Mouse (Mus musculus) Patski (cell line): Measurements from ENCODE around the gene Disc1. TPM values are rescaled to one million over a fixed set of nuclear protein-coding genes. Genes with fewer than 3 reads are reported as not detected.

Source experiments
- ATAC-seq: fragments of 100-300 bp; one replicate; pipeline ENCODE4 v1.8.0; 2021
- CTCF ChIA-PET: fragments of 350-600 bp; sonication (Branson Sonifier 250); formaldehyde crosslinking; loops from one replicate; lab custom pipeline; 2022; ENCODE audit warnings: inconsistent platforms; lab: Charles Lee
- POLR2A ChIA-PET: fragments of 350-600 bp; sonication (Branson Sonifier 250); formaldehyde crosslinking; loops from one replicate; lab custom pipeline; 2022; ENCODE audit warnings: antibody characterized with exemption, inconsistent platforms; lab: Charles Lee
- DNase-seq: peaks from one replicate; pipeline ENCODE4 v3.0.0-alpha.2; 2011; ENCODE audit warnings: low read depth, low spot score
- H3K27me3 ChIP-seq: fragments of 371-371 bp; one replicate; pipeline ENCODE4 v1.5.1; 2021
- CTCF ChIP-seq: fragments of 100-300 bp; IDR thresholded peaks from one replicate; pipeline ENCODE4 v1.5.1; 2021
- in situ Hi-C: fragments of 300-500 bp; cut with MboI; formaldehyde crosslinking; loops from 3 replicates; pipeline ENCODE4 v1.11.1; 2018; ENCODE audit warnings: low pct_unique_long_range_greater_than_20kb, mixed read lengths
- polyA plus RNA-seq: library from polyadenylated mRNA; unstranded; gene quantifications from one replicate; pipeline ENCODE4 v1.2.3, GENCODE M21; 2021

Disc1 gene
- polyA plus RNA-seq, 1 experiment from 2014 or later = 0.06 TPM

GRCm38 (mm10) chr8:125171531-125171930, 117.5 kb downstream of the Disc1 start:
- peaks cover 49% of the 10 kb centered on the region for H3K27me3 ChIP-seq
- no peak for DNase-seq
- no peak for ATAC-seq
- ChIA-PET CTCF (no interaction called here), POLR2A (no interaction called here)
- no peak for TF ChIP-seq CTCF
- in situ Hi-C loops = no loop called here

- CTCF ChIA-PET = interaction anchor here (1.9 kb wide), 1 partner anchor 9 kb away, joined by 5 read pairs; no protein-coding TSS in a partner anchor
- TF ChIP-seq CTCF = no peak
- DNase-seq (no peak), ATAC-seq (no peak)
- POLR2A ChIA-PET = no interaction called here
- in situ Hi-C loops = no loop called here
- peaks cover 45% of the 10 kb centered on the region for H3K27me3 ChIP-seq
Measured at GRCm38 (mm10) chr8:125174237-125174636, 120.2 kb downstream of the Disc1 start.

- in situ Hi-C loops = no loop called here
- POLR2A ChIA-PET = no interaction called here
- no peak for ATAC-seq
- no peak for TF ChIP-seq CTCF
- CTCF ChIA-PET = interaction anchor here (1.9 kb wide), 1 partner anchor 9 kb away, joined by 5 read pairs; no protein-coding TSS in a partner anchor
- H3K27me3 ChIP-seq = peaks cover 40% of the 10 kb centered on the region
- DNase-seq = no peak
Measured at GRCm38 (mm10) chr8:125174851-125175250, 120.9 kb downstream of the Disc1 start.

GRCm38 (mm10) chr8:125175661-125176060, 121.7 kb downstream of the Disc1 start:
- ATAC-seq (no peak), DNase-seq (no peak)
- in situ Hi-C loops = no loop called here
- ChIA-PET POLR2A (no interaction called here), CTCF (no interaction called here)
- no peak for TF ChIP-seq CTCF
- peaks cover 36% of the 10 kb centered on the region for H3K27me3 ChIP-seq

GRCm38 (mm10) chr8:125177091-125177490, 123.1 kb downstream of the Disc1 start:
- TF ChIP-seq CTCF = no peak
- H3K27me3 ChIP-seq = peaks cover 40% of the 10 kb centered on the region
- CTCF ChIA-PET = interaction anchor here (0.8 kb wide), 1 partner anchor 12 kb away, joined by 3 read pairs; no protein-coding TSS in a partner anchor
- POLR2A ChIA-PET = interaction anchor here (0.6 kb wide), 1 partner anchor 996 kb away, joined by 3 read pairs; no protein-coding TSS in a partner anchor
- in situ Hi-C loops = no loop called here
- ATAC-seq = no peak
- DNase-seq = no peak

GRCm38 (mm10) chr8:125177958-125178357, 124.0 kb downstream of the Disc1 start:
- DNase-seq = no peak
- peaks cover 34% of the 10 kb centered on the region for H3K27me3 ChIP-seq
- POLR2A ChIA-PET = no interaction called here
- CTCF ChIA-PET = no interaction called here
- no peak for ATAC-seq
- TF ChIP-seq CTCF = no peak
- in situ Hi-C loops = no loop called here

GRCm38 (mm10) chr8:125183548-125184451, 129.8 kb downstream of the Disc1 start:
- CTCF ChIA-PET = interaction anchor here (0.7 to 1.7 kb wide), 16 partner anchors 10 to 683 kb away, joined by 3 to 6 read pairs (median 3); no protein-coding TSS in a partner anchor
- ATAC-seq = no peak
- DNase-seq = peak; percentile 12
- peak; percentile 98 for TF ChIP-seq CTCF
- in situ Hi-C loops = loop anchor here (5.0 to 10.0 kb wide), 3 partner anchors 121 to 684 kb away; partner anchors contain the start of gene Sipa1l2
- H3K27me3 ChIP-seq = peaks cover 6% of the 10 kb centered on the region
- POLR2A ChIA-PET = interaction anchor here (0.6 kb wide), 1 partner anchor 564 kb away, joined by 3 read pairs; no protein-coding TSS in a partner anchor

GRCm38 (mm10) chr8:125184452-125184817, 130.4 kb downstream of the Disc1 start:
- H3K27me3 ChIP-seq = peaks cover 6% of the 10 kb centered on the region
- CTCF ChIA-PET = interaction anchor here (0.7 to 1.7 kb wide), 14 partner anchors 10 to 682 kb away, joined by 3 to 6 read pairs (median 3); no protein-coding TSS in a partner anchor
- POLR2A ChIA-PET = no interaction called here
- in situ Hi-C loops = loop anchor here (5.0 to 10.0 kb wide), 3 partner anchors 120 to 683 kb away; partner anchors contain the start of gene Sipa1l2
- ATAC-seq (no peak), DNase-seq (no peak)
- no peak for TF ChIP-seq CTCF

GRCm38 (mm10) chr8:125184881-125185280, 130.9 kb downstream of the Disc1 start:
- DNase-seq (no peak), ATAC-seq (no peak)
- CTCF ChIA-PET = interaction anchor here (1.0 to 1.4 kb wide), 5 partner anchors 26 to 276 kb away, joined by 3 to 4 read pairs (median 3); no protein-coding TSS in a partner anchor
- TF ChIP-seq CTCF = no peak
- in situ Hi-C loops = loop anchor here (5.0 to 10.0 kb wide), 3 partner anchors 120 to 682 kb away; partner anchors contain the start of gene Sipa1l2
- POLR2A ChIA-PET = no interaction called here
- H3K27me3 ChIP-seq = peaks cover 6% of the 10 kb centered on the region

GRCm38 (mm10) chr8:125187044-125187443, 133.0 kb downstream of the Disc1 start:
- POLR2A ChIA-PET = no interaction called here
- H3K27me3 ChIP-seq = no peaks in the 10 kb centered on the region
- CTCF ChIA-PET = no interaction called here
- DNase-seq (no peak), ATAC-seq (no peak)
- TF ChIP-seq CTCF = no peak
- in situ Hi-C loops = loop anchor here (10.0 kb wide), 1 partner anchor 118 kb away; no protein-coding TSS in a partner anchor
